Mouse (Mus musculus): ENCODE measurements at regions not wholly inside any gene's neighbourhood (a gene's known extent, or its start where the extent isn't known, plus 50 kb on each side); places are given as distances from the start of the nearest gene placed in this dataset.

DNA sequence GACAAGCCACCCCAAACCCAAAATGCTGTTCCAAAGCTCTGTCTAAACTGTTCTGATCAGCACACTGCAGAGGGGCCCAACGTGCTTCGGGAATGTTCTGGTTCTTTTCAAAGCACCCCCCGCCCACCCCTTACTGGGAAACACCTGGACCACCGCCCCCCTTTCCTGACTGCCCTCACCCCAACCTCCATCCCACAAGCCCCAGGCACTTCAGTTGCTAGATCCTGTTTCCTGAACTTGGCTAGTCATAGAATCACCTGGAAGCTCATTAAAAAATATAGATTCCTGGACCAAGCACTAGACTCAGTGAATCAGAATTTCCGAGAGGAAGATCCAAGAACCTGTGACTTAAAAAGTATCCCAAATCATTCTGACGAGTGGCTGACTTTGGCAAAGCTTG is 80.9 kb upstream of the Rgma start:
- DNase-seq: no peak

DNA sequence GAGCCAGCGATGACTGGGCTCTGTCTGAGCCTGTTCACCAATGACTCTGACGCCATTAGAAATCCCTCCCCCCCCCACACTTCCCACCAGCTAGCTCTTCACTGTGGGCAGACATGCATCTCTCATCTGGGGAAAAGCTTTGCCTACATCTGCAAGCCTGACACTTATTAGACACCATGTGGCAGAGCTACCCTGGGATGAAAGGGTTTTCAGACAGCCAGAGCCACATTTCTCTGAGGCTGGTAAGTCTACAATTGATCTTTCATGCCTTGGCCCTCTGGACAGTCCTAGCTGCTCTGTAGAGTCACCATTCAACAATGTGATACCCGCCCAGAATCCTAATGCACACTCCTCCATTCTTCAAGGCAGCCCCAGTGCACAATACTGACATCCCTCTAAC is 72.8 kb upstream of the Rgma start:
- no peak for DNase-seq

DNA sequence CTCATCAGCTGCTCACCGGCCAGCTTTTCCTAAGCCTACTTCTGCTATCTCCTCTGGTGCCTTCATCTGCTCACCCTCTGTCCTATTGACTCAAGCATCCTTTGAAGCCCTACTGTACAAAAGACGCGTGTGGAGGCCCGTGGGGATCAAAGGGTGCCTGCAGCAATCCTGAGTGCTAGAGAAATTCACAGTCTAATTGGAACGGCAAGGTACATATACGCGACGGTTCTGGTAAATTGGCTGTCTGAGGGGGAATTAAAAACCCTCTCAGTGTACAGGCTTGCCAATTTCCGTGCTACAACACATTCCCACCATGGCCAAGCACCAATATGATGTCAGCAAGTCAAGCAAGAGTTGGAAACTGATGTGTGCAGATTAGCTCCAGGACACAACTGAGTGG is 71.5 kb upstream of the Rgma start:
- no peak for DNase-seq

DNA sequence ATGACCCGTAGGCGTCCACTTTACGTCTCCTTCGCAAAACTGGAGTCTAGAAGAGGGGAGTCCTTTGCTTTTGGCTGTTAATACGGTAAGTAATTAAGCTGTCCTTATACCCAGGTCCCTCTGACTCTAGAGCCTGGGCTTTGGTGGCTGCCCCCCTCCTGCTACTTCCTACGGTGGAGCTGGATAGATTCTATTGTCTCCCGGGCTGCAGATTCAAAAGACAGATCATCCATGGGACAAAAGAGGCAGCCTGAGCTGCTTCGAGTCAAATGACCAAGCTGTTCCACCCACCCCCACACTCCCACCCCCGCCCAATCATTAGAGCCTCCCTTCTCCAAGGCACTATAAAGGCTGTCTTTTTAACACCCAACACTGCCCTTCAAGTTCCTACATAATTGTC is 70.5 kb upstream of the Rgma start:
- DNase-seq: no peak

DNA sequence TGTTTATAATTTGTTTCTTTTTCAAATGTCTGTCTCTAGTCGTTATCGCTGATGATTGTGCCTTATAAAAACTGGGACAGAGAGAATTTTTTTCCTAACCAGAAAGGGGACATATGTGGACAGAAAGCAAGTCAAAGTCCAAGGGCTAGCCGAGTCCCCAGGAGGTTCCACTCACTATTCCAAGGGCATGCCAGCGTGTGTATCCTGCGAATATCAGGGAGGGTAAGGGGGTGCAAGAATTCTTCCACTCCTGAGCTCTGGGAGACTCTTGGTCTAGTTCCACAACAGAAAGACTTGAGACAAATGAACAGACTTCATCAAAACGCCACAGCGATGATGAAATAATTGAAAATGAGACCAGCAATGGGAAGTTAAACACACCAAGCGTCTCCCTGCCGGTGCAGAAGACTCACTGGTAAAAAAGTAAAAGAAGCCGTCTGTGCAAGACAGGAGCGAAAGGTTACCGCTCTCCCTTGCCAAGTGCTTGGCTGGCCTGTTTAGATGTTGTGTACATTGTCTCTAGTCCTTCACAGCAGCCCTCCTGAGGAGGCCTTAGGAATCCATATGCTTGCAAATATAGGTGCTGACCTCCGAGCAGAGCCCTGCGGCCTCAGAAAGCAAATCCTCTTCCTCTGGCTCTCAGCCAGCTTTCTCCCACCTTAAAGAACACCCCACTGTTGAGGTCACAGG is 69.9 kb upstream of the Rgma start:
- DNase-seq: no peak

DNA sequence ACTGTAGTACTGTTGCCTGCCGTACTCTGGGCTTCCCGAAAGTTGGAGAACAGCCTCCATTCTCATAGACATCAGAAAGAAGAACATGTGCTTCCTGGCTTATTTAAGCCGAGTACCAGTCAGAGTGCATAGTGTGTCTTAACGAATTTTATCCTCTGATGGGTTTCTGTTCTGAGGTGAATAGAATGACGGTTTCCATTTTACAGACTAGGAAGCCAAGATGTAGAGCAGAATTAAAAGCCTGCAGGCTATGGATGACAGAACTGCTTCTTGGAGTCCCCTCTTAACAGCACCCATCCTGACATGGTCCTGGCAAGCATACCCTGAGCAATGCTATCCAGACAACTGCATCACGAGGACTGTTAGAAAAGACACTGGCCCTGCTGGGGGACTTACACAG is 69.0 kb upstream of the Rgma start:
- DNase-seq: no peak

DNA sequence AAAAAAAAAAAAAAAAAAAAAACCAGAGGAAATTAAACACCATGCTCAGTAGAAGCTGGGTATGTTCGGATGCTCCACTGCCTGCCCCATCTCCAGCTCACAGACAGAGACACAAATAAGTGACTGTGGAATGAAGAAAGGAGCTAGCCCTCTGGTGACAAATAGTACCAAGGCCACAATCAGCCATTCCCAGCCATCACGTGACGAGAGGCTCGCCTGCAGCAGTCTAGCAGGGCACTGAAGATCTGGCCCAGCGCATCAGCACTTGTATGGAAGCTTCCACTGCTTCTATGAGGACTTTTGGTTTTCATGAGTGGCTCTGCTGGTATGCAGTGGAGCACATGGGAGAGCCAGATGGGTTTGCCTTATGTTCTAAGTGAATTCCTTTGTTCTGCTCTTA is 68.6 kb upstream of the Rgma start:
- no peak for DNase-seq

DNA sequence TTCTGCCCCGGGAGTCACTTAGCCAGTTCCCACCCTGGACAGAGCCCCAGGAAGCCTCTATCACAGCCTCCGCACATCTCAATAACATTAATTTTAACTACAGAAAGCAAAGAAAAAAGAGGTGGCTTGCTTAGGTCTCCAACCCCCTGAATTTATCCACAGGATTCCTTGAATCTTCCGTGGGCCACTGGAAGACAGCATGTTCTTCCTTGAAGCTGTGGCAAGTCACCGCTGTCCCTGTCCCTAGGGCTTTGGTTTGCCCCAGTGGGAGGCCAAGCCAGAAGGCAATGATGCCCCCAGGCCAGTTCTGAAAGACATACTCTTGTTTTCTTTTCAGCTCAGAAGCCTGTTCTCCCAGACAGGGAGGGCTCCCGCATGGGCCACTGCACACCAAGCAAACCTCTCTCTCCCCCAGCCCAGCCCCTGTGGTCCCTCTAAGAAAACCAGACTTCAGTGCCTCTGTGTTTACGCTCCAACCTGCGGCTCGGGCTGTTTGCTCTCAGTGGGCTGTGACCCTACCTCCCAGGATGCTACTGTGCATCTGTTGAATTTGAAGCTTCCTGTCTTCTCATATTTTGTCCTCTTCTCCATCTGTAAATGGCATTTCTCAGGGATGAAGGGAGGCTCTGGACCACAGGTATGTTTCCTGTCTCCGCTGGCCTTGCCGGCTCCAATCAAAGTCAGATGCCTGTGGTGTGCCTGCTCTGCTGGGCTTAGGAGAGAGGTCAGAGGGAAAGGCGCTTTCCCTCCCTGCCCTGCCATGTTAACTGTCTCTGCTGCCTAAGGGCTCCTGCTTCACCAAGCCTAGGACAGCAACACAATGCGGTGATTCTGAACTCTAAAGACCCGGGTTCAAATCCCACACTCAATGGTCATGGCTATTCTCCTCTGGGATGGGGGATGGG is 67.5 kb upstream of the Rgma start:
- DNase-seq: no peak

DNA sequence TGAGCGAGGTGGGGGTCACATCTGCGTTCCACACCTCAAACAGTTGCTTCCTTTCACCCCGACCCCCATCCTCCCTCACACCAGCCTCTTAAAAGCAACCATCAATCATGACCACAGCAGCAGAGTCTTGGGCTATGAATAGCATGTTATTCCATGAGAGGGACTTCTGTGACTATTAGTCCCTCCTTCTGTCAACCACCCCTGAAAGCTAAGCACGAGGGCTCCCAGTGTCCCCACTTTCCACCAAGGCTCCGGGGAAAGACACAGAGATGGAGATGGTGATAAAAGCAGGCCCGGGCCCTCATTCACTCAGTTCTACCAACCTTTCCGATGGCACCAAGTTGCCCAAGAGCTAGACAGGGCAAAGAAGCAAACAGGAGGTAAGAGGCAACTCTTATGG is 66.3 kb upstream of the Rgma start:
- DNase-seq: no peak

DNA sequence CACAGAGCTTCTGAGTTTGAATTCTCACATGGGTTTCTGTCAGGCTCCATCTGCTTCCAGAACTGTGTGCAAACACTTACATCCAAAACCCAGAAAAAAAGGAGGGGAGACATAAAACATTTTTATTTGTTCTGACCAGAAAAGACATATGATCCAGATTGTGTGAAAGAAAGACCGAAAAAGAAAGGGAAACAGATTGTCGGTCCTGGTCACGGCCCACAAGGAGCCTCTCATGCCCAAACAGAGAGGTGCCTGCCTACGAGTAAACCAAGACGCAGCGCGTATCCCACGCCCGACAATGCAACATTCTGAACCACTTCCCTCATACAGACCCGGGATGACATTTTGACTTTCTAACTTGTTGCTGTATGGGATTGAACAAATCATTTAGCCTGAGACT is 65.3 kb upstream of the Rgma start:
- no peak for DNase-seq

DNA sequence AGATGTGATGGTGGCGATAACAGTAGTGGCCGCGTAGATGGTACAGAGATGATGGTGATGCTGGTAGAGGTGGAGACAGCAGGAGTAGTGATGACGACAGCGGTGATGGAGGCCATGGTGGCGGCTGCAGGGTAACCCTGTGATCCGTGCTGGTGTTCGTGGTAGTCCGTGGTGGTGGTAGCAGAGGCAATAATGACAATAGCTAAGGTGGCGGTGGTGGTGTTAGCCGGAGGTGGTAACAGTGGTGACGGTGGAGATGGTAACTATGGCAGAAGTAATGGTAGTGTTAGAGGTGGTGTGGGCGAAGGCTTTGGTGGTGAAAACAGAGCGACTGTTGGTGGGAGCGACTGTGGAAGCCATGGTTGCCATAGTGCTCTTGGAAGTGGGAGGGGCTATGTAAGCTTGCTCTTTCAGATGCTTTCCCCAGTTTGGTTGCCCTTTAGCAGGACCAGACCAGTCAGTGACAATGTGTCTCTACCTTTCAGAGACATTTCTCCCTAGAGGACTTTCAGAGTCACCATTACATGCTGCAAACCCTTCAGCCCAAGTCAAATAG is 64.7 kb upstream of the Rgma start:
- no peak for DNase-seq

DNA sequence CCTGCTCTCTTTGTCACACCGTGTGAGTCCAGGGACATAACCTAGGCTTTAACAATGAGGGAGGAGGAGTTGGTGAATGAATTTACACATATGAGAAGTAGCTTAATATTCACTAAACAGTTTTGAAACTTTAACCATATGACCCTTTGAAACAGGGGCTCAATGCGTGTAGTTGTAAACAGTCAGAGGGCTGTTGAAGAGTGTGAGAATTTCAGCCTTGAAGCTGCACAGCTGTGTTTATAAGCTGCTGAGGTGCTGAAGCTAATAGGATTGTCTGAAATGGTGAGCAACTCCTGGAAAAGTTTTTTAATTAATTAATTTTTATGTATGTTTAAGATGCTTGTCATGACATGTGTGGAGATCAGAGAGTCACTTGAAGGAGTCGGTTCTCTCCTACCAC is 59.8 kb upstream of the Rgma start:
- DNase-seq: no peak

DNA sequence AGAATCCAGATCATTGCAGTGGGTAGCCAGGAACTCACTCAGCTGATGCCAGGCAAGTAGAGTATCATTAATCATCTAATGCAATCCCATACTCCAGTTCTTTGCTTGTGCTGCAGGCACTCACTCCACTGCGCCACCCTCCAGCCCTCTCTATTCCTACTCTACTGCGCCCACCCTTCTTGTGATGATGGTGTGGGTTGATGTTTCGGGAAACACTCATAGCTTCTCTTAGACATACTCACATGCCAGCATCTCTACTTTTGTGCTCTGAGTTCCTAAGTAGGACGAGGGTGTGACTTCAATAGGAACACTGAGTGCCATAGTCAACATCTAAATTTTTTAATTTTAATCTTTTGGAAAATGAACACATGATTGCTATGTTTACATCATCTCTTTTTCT is 57.7 kb upstream of the Rgma start:
- no peak for DNase-seq

DNA sequence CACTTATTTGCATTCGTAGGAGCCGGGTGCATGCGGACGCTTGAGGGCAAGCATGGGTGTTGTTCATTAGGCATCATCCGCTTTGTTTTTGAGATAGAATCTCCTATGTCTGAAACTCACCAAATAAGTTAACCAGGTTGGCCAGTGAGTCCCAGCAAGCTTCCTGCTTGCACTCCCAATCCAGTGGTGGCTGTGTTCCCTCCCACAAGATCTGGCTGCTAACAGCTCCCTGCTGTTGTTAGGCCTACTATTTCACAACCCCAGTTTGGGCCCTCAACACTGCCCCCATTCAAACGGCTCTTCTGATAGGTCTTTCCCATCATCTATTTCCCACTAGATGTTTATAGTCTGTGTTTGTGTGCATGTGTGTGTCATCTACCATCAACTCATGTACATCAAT is 56.3 kb upstream of the Rgma start:
- DNase-seq: no peak

DNA sequence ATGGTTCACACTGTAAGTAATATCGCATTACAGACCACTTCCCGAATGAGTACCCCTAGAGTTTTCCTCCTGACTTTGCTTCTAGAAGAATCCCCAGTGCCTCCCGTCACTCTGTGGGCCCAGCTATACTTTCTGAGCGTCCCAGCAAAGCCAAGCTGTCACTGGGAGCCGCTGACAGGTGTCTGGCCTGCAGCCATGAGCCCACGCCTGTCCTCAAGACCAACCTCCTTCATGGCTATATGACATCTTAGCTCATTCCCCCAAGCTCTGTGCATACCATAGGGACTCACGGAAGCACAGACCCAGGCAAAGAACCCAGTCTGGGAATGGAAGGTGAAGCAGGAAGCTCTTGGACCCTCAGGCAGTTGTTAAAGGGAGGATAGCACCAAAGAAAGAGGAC is 55.3 kb upstream of the Rgma start:
- DNase-seq: no peak

DNA sequence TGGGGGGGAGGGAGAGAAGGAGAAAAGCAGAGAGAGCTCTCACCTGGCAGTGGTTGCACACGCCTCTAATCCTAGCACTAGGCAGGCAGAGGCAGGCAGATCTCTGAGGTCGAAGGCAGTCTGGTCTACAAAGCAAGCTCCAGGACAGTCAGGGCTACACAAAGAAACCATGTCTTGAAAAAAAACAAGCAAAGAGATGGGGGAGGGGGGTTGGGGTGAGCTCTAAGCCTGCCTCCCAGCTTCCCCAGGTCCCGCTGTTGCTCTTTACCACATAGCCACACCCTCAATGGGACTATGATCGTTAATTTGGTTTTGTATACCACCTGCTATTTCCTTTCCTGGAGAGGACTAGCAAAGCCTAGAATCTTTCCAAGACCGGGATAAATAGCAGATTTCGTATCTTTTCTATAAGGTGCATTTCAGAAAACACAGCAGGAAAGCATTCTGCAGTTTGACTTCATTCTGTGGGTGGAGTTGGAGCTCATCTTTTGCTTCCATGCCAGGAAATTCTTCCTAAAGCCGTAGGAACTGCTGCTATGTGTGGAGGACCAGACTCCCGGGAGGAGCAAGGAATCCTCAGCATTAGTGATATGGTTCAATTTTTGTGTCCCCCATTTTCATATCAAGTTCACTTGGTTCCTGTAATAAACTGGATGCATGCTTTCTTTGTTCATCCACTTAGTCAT is 52.7 kb upstream of the Rgma start:
- no peak for DNase-seq

DNA sequence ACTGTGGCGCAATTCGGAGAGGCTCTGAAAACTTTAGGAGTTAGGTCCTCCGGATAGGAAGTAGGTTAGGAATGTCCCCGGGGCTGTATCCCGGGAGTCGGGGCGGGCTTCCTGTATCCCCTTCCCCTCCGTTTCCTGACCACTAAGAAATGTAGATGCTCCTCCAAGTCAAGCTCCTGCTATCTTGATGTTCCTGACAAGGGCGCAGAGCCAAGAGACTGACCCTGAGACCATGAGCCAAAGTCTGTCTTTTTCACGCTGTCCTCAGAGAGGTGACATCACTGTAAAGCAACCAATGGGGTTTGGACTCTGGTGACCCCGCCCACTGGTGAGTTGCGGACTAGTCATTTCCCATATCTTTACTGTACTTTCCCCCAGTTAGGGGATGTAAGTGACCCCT is 51.8 kb upstream of the Rgma start:
- no peak for DNase-seq

DNA sequence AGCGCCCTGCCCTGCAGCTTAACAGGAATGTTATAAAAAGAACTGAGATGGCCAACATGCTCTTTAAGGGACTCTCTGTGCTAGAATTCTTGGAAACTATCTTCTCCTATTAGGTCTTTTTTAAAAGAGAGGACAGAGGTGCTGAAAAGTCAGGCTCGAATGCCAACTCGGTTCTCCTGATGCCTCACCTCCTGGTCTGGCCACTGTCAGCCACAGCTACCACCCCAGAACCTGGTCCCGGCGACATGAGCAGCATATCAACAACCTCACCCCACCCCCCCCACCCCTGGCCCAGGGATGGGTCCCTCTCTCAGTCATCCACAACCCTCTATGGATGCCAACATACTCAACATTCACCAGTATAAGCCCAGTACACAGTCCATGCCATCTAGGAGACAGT is 49.8 kb upstream of the Rgma start:
- DNase-seq: no peak
